Mouse (Mus musculus) hindbrain, postnatal 0 days (tissue): ENCODE results near the gene Cd48. TPM values are rescaled to one million over a fixed set of nuclear protein-coding genes. Genes with fewer than 3 reads are reported as not detected.

Experiments used
- ATAC-seq: fragments of 200-750 bp; cut with Nextera tagmentation; 2 replicates; pipeline ENCODE4 v1.8.0; 2017; ENCODE audit warnings: mild to moderate bottlenecking, moderate TSS enrichment, moderate library complexity
- DNase-seq: peaks from one replicate; pipeline ENCODE4 v3.0.0-alpha.2; 2015; ENCODE audit warnings: low spot score
- H3K27ac ChIP-seq: fragments of 300-500 bp; sonication (generic); 2 replicates; pipeline ENCODE4 v1.5.1; 2014; ENCODE audit warnings: mild to moderate bottlenecking
- H3K27me3 ChIP-seq: fragments of 300-500 bp; sonication (generic); 2 replicates; pipeline ENCODE4 v1.6.1; 2014; ENCODE audit warnings: low read length, mixed read lengths; ENCODE audit not compliant: insufficient read depth
- H3K36me3 ChIP-seq: fragments of 300-500 bp; sonication (generic); 2 replicates; pipeline ENCODE4 v1.6.1; 2014; ENCODE audit warnings: low read length, mixed read lengths; ENCODE audit not compliant: insufficient read depth
- H3K4me1 ChIP-seq: fragments of 300-500 bp; sonication (generic); 2 replicates; pipeline ENCODE4 v1.6.1; 2014; ENCODE audit warnings: antibody characterized with exemption, low read length, mixed read lengths; ENCODE audit not compliant: insufficient read depth
- H3K4me2 ChIP-seq: fragments of 300-500 bp; sonication (generic); 2 replicates; pipeline ENCODE4 v1.6.1; 2014; ENCODE audit warnings: low read depth, mild to moderate bottlenecking, low read length, moderate library complexity, mixed read lengths
- H3K4me3 ChIP-seq: fragments of 300-500 bp; sonication (generic); 2 replicates; pipeline ENCODE4 v1.5.1; 2014; ENCODE audit warnings: low read length
- H3K9ac ChIP-seq: fragments of 300-500 bp; sonication (generic); replicated peaks from 2 replicates; pipeline ENCODE4 v1.6.1; 2014; ENCODE audit warnings: mild to moderate bottlenecking, low read length, moderate library complexity, mixed read lengths
- H3K9me3 ChIP-seq: fragments of 300-500 bp; sonication (generic); 2 replicates; pipeline ENCODE4 v1.6.1; 2016; ENCODE audit warnings: low read length, mixed read lengths
- CTCF ChIP-seq: IDR thresholded peaks from 2 replicates; pipeline ENCODE4 v1.5.1; 2016; ENCODE audit warnings: antibody characterized with exemption, control low read depth, low read depth
- WGBS: fragments of 180-500 bp; shearing (Covaris S2); extraction: QIAGEN DNeasy Blood & Tissue Kit; methylation state at CpG from one replicate; pipeline ENCODE4 v1.1.7; 2014; 5-methylcytosine and 5-hydroxymethylcytosine counted together
- polyA plus RNA-seq: library from polyadenylated mRNA; unstranded; fragments of >200 nt; fragmentation: Nextera tagmentation; extraction: Ambion mirVana; gene quantifications from 2 replicates; pipeline ENCODE4 v1.2.1, GENCODE M21; 2015
- total RNA-seq: library from RNA; depleted of rRNA; stranded (reverse); fragments of >200 nt; gene quantifications from 2 replicates; pipeline ENCODE4 v1.2.3, GENCODE M21; 2014

Cd48 gene
- total and polyA plus RNA-seq, 2 experiments from 2014 or later = 1.5 to 2.1 TPM

GRCm38 (mm10) chr1:171647716-171648115 lies 34.1 kb upstream of the Cd48 start:
- H3K9ac ChIP-seq = no peak overlapping the region
- no peak overlapping the region for H3K27ac ChIP-seq
- no peaks in the 10 kb centered on the region for H3K9me3 ChIP-seq
- H3K36me3 ChIP-seq = no peaks in the 10 kb centered on the region
- H3K4me2 ChIP-seq = no peak overlapping the region
- no peaks in the 10 kb centered on the region for H3K27me3 ChIP-seq
- no peaks in the 10 kb centered on the region for H3K4me1 ChIP-seq
- 90% methylated on average over 5 of the region's 5 CpGs for WGBS
- no peak for ATAC-seq
- no peak overlapping the region for H3K4me3 ChIP-seq
- no peak for TF ChIP-seq CTCF
- DNase-seq = no peak

GRCm38 (mm10) chr1:171648840-171649239 lies 33.0 kb upstream of the Cd48 start:
- no peaks in the 10 kb centered on the region for H3K36me3 ChIP-seq
- no peak for DNase-seq
- no peak for TF ChIP-seq CTCF
- no peak overlapping the region for H3K4me2 ChIP-seq
- H3K9ac ChIP-seq = no peak overlapping the region
- H3K4me3 ChIP-seq = no peak overlapping the region
- H3K27me3 ChIP-seq = no peaks in the 10 kb centered on the region
- 76% methylated on average over 8 of the region's 8 CpGs for WGBS
- no peak overlapping the region for H3K27ac ChIP-seq
- no peak for ATAC-seq
- no peaks in the 10 kb centered on the region for H3K9me3 ChIP-seq
- H3K4me1 ChIP-seq = no peaks in the 10 kb centered on the region

GRCm38 (mm10) chr1:171652734-171653133 lies 29.1 kb upstream of the Cd48 start, which contains the start of gene Slamf7:
Gene Slamf7, minus strand, starts transcription at chr1:171653035.
- no peaks in the 10 kb centered on the region for H3K36me3 ChIP-seq

GRCm38 (mm10) chr1:171658561-171658991 lies 23.2 kb upstream of the Cd48 start:
- H3K4me1 ChIP-seq = no peaks in the 10 kb centered on the region
- no peak overlapping the region for H3K9ac ChIP-seq
- DNase-seq (peak; percentile 38), ATAC-seq (peak; percentile 49; the same call in 1 of the 2 replicates)
- 77% methylated on average over 5 of the region's 5 CpGs for WGBS
- no peaks in the 10 kb centered on the region for H3K9me3 ChIP-seq
- no peaks in the 10 kb centered on the region for H3K27me3 ChIP-seq
- no peak overlapping the region for H3K4me2 ChIP-seq
- no peaks in the 10 kb centered on the region for H3K36me3 ChIP-seq
- peak; percentile 49 for TF ChIP-seq CTCF
- H3K4me3 ChIP-seq = no peak overlapping the region
- no peak overlapping the region for H3K27ac ChIP-seq

More at GRCm38 (mm10) chr1:171652734-171653133, 29.1 kb upstream of the Cd48 start, which contains the start of gene Slamf7:
- DNase-seq = no peak
- no peak within 1 kb of the TSS for H3K9ac ChIP-seq
- ATAC-seq = no peak
- H3K4me2 ChIP-seq = no peak within 1 kb of the TSS
- TF ChIP-seq CTCF = no peak
- no peak within 1 kb of the TSS for H3K27ac ChIP-seq
- 93% methylated on average over 5 of the region's 5 CpGs for WGBS
- no peaks in the 10 kb centered on the region for H3K9me3 ChIP-seq
- no peak within 1 kb of the TSS for H3K4me3 ChIP-seq
- H3K27me3 ChIP-seq = no peaks in the 10 kb centered on the region
- no peaks in the 10 kb centered on the region for H3K4me1 ChIP-seq

GRCm38 (mm10) chr1:171660423-171660822 lies 21.4 kb upstream of the Cd48 start:
- H3K27ac ChIP-seq = no peak overlapping the region
- H3K27me3 ChIP-seq = no peaks in the 10 kb centered on the region
- no peak for ATAC-seq
- WGBS = 95% methylated on average over 1 of the region's 1 CpGs
- no peaks in the 10 kb centered on the region for H3K9me3 ChIP-seq
- no peak overlapping the region for H3K4me3 ChIP-seq
- H3K4me2 ChIP-seq = no peak overlapping the region
- no peaks in the 10 kb centered on the region for H3K36me3 ChIP-seq
- TF ChIP-seq CTCF = no peak
- no peak overlapping the region for H3K9ac ChIP-seq
- no peak for DNase-seq
- H3K4me1 ChIP-seq = no peaks in the 10 kb centered on the region

DNA sequence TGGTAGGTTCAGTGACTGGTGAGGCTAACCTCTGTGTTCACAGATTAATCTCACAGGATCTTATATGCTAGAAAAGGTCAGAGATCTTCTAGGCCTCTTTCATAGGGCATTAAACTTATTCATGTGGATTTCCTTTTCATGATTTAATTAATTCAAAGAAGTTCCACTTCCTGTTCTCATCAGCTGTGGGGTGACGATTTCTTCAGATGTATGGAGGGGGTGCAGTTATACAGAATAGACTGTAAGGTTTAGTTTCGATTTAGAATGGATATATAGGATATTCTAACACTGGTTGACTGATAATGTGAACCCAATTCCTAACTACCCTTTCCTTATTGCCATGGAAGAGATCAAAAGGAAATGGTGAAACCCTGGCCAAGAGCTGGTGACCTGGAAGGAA lies 20.3 kb upstream of the Cd48 start:
- Histone ChIP-seq H3K4me1 (no peaks in the 10 kb centered on the region), H3K27me3 (no peaks in the 10 kb centered on the region), H3K9ac (no peak overlapping the region), H3K4me2 (no peak overlapping the region), H3K4me3 (no peak overlapping the region), H3K36me3 (no peaks in the 10 kb centered on the region), H3K9me3 (no peaks in the 10 kb centered on the region), H3K27ac (no peak overlapping the region)
- TF ChIP-seq CTCF = no peak
- 39% methylated on average over 2 of the region's 2 CpGs for WGBS
- DNase-seq (no peak), ATAC-seq (no peak)

DNA sequence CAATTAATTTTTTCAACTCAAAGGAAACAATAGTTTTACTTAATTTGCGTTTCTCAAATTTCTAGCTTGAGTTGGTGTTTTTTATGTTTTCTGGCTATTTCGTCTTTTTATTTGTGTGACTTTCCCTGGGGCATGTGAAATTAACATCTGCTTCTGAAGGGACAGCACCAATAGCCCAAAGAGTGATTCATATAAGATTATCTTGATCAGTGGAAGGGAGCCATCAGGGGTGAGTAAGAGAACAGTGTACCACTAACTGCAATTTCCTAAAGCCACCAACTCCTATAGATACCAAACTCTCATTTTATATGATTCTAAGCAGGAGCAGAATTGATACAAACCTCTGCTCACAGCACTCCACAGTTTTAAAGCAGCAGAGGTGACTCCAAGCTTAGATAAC lies 18.1 kb upstream of the Cd48 start:
- Histone ChIP-seq H3K9me3 (no peaks in the 10 kb centered on the region), H3K27me3 (no peaks in the 10 kb centered on the region), H3K9ac (no peak overlapping the region), H3K36me3 (no peaks in the 10 kb centered on the region), H3K4me2 (no peak overlapping the region), H3K4me1 (no peaks in the 10 kb centered on the region), H3K27ac (no peak overlapping the region), H3K4me3 (no peak overlapping the region)
- no peak for TF ChIP-seq CTCF
- WGBS = 82% methylated on average over 2 of the region's 2 CpGs
- DNase-seq = no peak
- ATAC-seq = no peak
